ENCODE assay signal across 24 mouse cellular contexts in the genomic region with DNA sequence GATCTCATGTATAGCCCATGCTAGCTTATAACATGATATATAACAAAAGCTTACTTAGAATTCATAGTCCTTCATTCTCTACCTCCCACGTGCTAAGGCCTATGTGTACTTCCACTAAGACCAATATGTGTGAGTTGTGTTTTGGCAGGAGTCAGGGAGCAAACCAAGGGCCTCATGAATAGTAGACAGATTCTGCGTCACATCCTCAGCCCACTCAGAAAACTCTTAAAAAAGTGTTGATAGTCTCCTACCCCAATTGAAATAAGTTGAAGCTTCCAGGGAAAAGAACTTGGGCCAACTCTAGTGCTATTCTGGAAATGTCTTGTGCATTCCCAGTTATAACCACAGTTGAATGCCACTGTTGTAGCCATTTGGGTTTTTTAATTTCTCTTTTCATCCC.
"Had no signal": no experiment of that assay in that cellular context is flagged by ENCODE, and none has a peak within 500 bp of the region (broad histone marks: within the 10 kb centered on the region; RNA-seq: fewer than 3 reads in every experiment).

No protein-coding gene starts in this region.

- H3K4me3 ChIP-seq: heart, adult 2 months; heart, embryonic 13.5 days; heart, embryonic 15.5 days; hindbrain, embryonic 13.5 days; hindbrain, embryonic 15.5 days; kidney, embryonic 15.5 days; limb, embryonic 10.5 days; limb, embryonic 12.5 days; liver, embryonic 13.5 days; liver, embryonic 15.5 days had no signal

- H3K27ac ChIP-seq: heart, adult 2 months; heart, embryonic 13.5 days; heart, embryonic 15.5 days; hindbrain, embryonic 13.5 days; hindbrain, embryonic 15.5 days; hindbrain, postnatal 0 days; kidney, embryonic 15.5 days; kidney, postnatal 0 days; limb, embryonic 10.5 days; limb, embryonic 12.5 days; liver, embryonic 13.5 days; liver, embryonic 15.5 days had no signal

- DNase-seq: gastrocnemius, postnatal 14 days; gastrocnemius, postnatal 36 days; heart, adult 11 months; heart, adult 2 months; heart, postnatal 14 days; heart, postnatal 36 days; kidney, adult 11 months; kidney, adult 2 months; kidney, adult 9 months; kidney, postnatal 25 days; kidney, postnatal 4 days; liver; liver, embryonic 13.5 days had no signal

- ATAC-seq: hindbrain, postnatal 0 days; intestine, embryonic 16.5 days had no signal
